ENCODE assay signal across 22 mouse cellular contexts in genomic region chr4:65930901-65931300, GRCm38 (mm10).
DNase-seq lines count a peak whose midpoint lies in the region; ATAC-seq and TF ChIP-seq lines count a peak whose summit lies in the region.
"Had no signal": no experiment of that assay in that cellular context is flagged by ENCODE, and none has a peak within 500 bp of the region (broad histone marks: within the 10 kb centered on the region; RNA-seq: fewer than 3 reads in every experiment).

No protein-coding gene starts in this region.

- no peak overlapping the region for H3K4me2 ChIP-seq in liver, postnatal 0 days (ENCODE audit: low read depth, low read length)
- H3K4me2 ChIP-seq in liver, embryonic 12.5 days, result no peak overlapping the region
- no peak overlapping the region for H3K4me2 ChIP-seq in midbrain, embryonic 11.5 days
- H3K4me2 ChIP-seq in midbrain, embryonic 16.5 days (ENCODE audit: low read length), result no peak overlapping the region
- H3K4me2 ChIP-seq: embryonic facial prominence, embryonic 13.5 days; embryonic facial prominence, embryonic 15.5 days; forebrain, embryonic 12.5 days had no signal

- H3K9me3 ChIP-seq in liver, postnatal 0 days (ENCODE audit: low read length), result no peaks in the 10 kb centered on the region
- H3K9me3 ChIP-seq in liver, embryonic 12.5 days (replicated peaks), result no peaks in the 10 kb centered on the region
- H3K9me3 ChIP-seq in midbrain, embryonic 11.5 days (ENCODE audit: control insufficient read depth, low read length), result no peaks in the 10 kb centered on the region
- no peaks in the 10 kb centered on the region for H3K9me3 ChIP-seq in midbrain, embryonic 16.5 days (replicated peaks; ENCODE audit: control insufficient read depth, low read length, poor library complexity, severe bottlenecking)
- H3K9me3 ChIP-seq: embryonic facial prominence, embryonic 13.5 days; embryonic facial prominence, embryonic 15.5 days; forebrain, embryonic 10.5 days; forebrain, embryonic 12.5 days had no signal

- no peak for TF ChIP-seq EP300 in liver, postnatal 0 days (IDR thresholded peaks at IDR 0.05; ENCODE audit: low read depth)

- no peak overlapping the region for H3K27ac ChIP-seq in liver, postnatal 0 days (ENCODE audit: low read depth)
- no peak overlapping the region for H3K27ac ChIP-seq in liver, embryonic 12.5 days
- H3K27ac ChIP-seq in midbrain, embryonic 11.5 days (ENCODE audit: low read depth, low read length), result no peak overlapping the region
- H3K27ac ChIP-seq in midbrain, embryonic 16.5 days (ENCODE audit: low read length), result no peak overlapping the region
- H3K27ac ChIP-seq: embryonic facial prominence, embryonic 13.5 days; embryonic facial prominence, embryonic 15.5 days; forebrain, embryonic 10.5 days; forebrain, embryonic 12.5 days had no signal

- TF ChIP-seq POLR2A in lung, adult 2 months (IDR thresholded peaks at IDR 0.05; ENCODE audit: borderline replicate concordance, extremely low read depth, low read depth, low read length), result no peak

- 0 out of 2 replicates have a peak, but pooled peaks have one; percentile 29 for ATAC-seq in liver, postnatal 0 days
- ATAC-seq in liver, embryonic 12.5 days, result no peak
- ATAC-seq in midbrain, embryonic 11.5 days (ENCODE audit: low FRiP score), result no peak
- no peak for ATAC-seq in midbrain, embryonic 16.5 days
- ATAC-seq: forebrain, embryonic 14.5 days had no signal

- DNase-seq in liver, postnatal 0 days, result no peak
- peak; percentile 16 for DNase-seq in lung, postnatal 25 days (ENCODE audit: low spot score)
- DNase-seq in lung, adult 2 months, result no peak
- peak; percentile 23 for DNase-seq in midbrain, embryonic 11.5 days (ENCODE audit: low spot score, missing footprints)
- DNase-seq: adrenal gland, adult 2 months; adrenal gland, postnatal 10 days; adrenal gland, postnatal 25 days; cerebellum, adult 11 months; cerebellum, adult 18-20 months; cerebellum, adult 8-10 months; cerebellum, adult 9-11 months; cerebellum, postnatal 14 days; cerebellum, postnatal 36 days; embryo, embryonic 11 days had no signal

- no peaks in the 10 kb centered on the region for H3K4me1 ChIP-seq in liver, postnatal 0 days (ENCODE audit: insufficient read depth)
- H3K4me1 ChIP-seq in liver, embryonic 12.5 days, result no peaks in the 10 kb centered on the region
- H3K4me1 ChIP-seq in lung, adult 2 months (ENCODE audit: control insufficient read depth, insufficient read depth, low read length), result no peaks in the 10 kb centered on the region
- H3K4me1 ChIP-seq in midbrain, embryonic 11.5 days (ENCODE audit: control insufficient read depth, insufficient read depth, low read length), result no peaks in the 10 kb centered on the region; the same call in 1 of the 2 replicates
- H3K4me1 ChIP-seq in midbrain, embryonic 16.5 days (ENCODE audit: control insufficient read depth, insufficient read depth, low read length), result no peaks in the 10 kb centered on the region
- H3K4me1 ChIP-seq: embryonic facial prominence, embryonic 13.5 days; embryonic facial prominence, embryonic 15.5 days had no signal

- no peak overlapping the region for H3K4me3 ChIP-seq in liver, postnatal 0 days (ENCODE audit: low read depth, low read length)
- H3K4me3 ChIP-seq in liver, embryonic 12.5 days, result no peak overlapping the region
- no peak overlapping the region for H3K4me3 ChIP-seq in lung, adult 2 months (replicated peaks; ENCODE audit: extremely low read depth, low read depth, low read length)
- H3K4me3 ChIP-seq in midbrain, embryonic 11.5 days (ENCODE audit: low read depth, low read length), result no peak overlapping the region
- no peak overlapping the region for H3K4me3 ChIP-seq in midbrain, embryonic 16.5 days (ENCODE audit: low read depth, low read length)
- H3K4me3 ChIP-seq: embryonic facial prominence, embryonic 13.5 days; embryonic facial prominence, embryonic 15.5 days; erythroblast, embryonic 14.5 days; forebrain, embryonic 10.5 days; forebrain, embryonic 12.5 days had no signal

- H3K9ac ChIP-seq in liver, postnatal 0 days (replicated peaks), result no peak overlapping the region
- no peak overlapping the region for H3K9ac ChIP-seq in liver, embryonic 12.5 days
- H3K9ac ChIP-seq in midbrain, embryonic 11.5 days (ENCODE audit: low read length), result no peak overlapping the region
- H3K9ac ChIP-seq in midbrain, embryonic 16.5 days (ENCODE audit: low read depth, low read length), result no peak overlapping the region
- H3K9ac ChIP-seq: embryonic facial prominence, embryonic 13.5 days; embryonic facial prominence, embryonic 15.5 days; forebrain, embryonic 12.5 days had no signal

- H3K27me3 ChIP-seq in liver, postnatal 0 days (ENCODE audit: insufficient read depth, low read length), result no peaks in the 10 kb centered on the region
- H3K27me3 ChIP-seq in liver, embryonic 12.5 days (replicated peaks), result no peaks in the 10 kb centered on the region
- no peaks in the 10 kb centered on the region for H3K27me3 ChIP-seq in midbrain, embryonic 11.5 days (ENCODE audit: control insufficient read depth, insufficient read depth, low read length)
- no peaks in the 10 kb centered on the region for H3K27me3 ChIP-seq in midbrain, embryonic 16.5 days (ENCODE audit: control insufficient read depth, insufficient read depth, low read depth, low read length)
- H3K27me3 ChIP-seq: embryonic facial prominence, embryonic 13.5 days; embryonic facial prominence, embryonic 15.5 days; forebrain, embryonic 12.5 days had no signal

- 32% methylated on average over 2 of the region's 2 CpGs for WGBS in liver, postnatal 0 days (ENCODE audit: insufficient replicate concordance)
- 59% methylated on average over 2 of the region's 2 CpGs for WGBS in liver, embryonic 12.5 days (ENCODE audit: insufficient replicate concordance)
- WGBS in lung, adult 2 months, result 50% methylated on average over 2 of the region's 2 CpGs
- WGBS in midbrain, embryonic 11.5 days, result 85% methylated on average over 2 of the region's 2 CpGs
- WGBS in midbrain, embryonic 16.5 days, result 83% methylated on average over 2 of the region's 2 CpGs

- H3K36me3 ChIP-seq in liver, postnatal 0 days (replicated peaks; ENCODE audit: insufficient read depth, low read length), result no peaks in the 10 kb centered on the region
- H3K36me3 ChIP-seq in liver, embryonic 12.5 days, result no peaks in the 10 kb centered on the region
- no peaks in the 10 kb centered on the region for H3K36me3 ChIP-seq in midbrain, embryonic 11.5 days (ENCODE audit: control insufficient read depth, insufficient read depth, low read length)
- no peaks in the 10 kb centered on the region for H3K36me3 ChIP-seq in midbrain, embryonic 16.5 days (ENCODE audit: control insufficient read depth, insufficient read depth, low read length)
- H3K36me3 ChIP-seq: embryonic facial prominence, embryonic 13.5 days; embryonic facial prominence, embryonic 15.5 days; forebrain, embryonic 10.5 days; forebrain, embryonic 12.5 days had no signal

- no peak for TF ChIP-seq CTCF in liver, postnatal 0 days (IDR thresholded peaks at IDR 0.05; ENCODE audit: low read depth)
- TF ChIP-seq CTCF in lung, adult 2 months (IDR thresholded peaks at IDR 0.05; ENCODE audit: insufficient read depth, low read length), result no peak

Comparison
In these comparisons a context has a peak if more than half of its experiments do, and no peak if none do; other contexts are left out.
1. DNase-seq: peak in lung, postnatal 25 days (single experiment) and midbrain, embryonic 11.5 days (single experiment); none in liver, postnatal 0 days (single experiment) and lung, adult 2 months (single experiment).